10 mouse cellular contexts compared by ENCODE assay signal in the genomic region with DNA sequence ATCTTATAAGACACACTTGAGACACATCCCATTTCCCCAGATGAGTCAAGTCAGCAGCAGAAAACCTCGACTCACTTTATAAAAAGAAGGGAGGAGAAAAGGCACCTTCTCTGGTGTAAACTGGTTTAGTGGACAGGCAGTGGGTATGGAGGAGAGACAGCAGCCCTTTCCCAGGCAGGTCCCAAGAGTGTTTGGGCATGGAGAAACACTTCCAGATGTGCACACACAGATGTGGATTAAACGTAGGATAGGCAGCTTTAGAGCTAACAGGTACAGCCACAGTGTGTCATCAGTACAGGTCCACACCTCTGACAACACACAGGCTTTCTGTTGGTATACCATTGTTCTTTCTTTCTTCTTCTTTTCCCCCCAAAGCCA. TPM values are rescaled to one million over a fixed set of nuclear protein-coding genes. Genes with fewer than 3 reads are reported as not detected.
DNase-seq lines count a peak whose midpoint lies in the region; ATAC-seq lines count a peak whose summit lies in the region.
"Had no signal": no experiment of that assay in that cellular context is flagged by ENCODE, and none has a peak within 500 bp of the region (broad histone marks: within the 10 kb centered on the region; RNA-seq: fewer than 3 reads in every experiment).

No protein-coding gene starts in this region.

- H3K4me1 ChIP-seq in forebrain, embryonic 14.5 days (ENCODE audit: control insufficient read depth, insufficient read depth, low read length) = peaks cover 29% of the 10 kb centered on the region
- peaks cover 45% of the 10 kb centered on the region for H3K4me1 ChIP-seq in limb, embryonic 12.5 days (replicated peaks)
- H3K4me1 ChIP-seq in neural tube, embryonic 11.5 days (ENCODE audit: control insufficient read depth, insufficient read depth, low read length) = peaks cover 12% of the 10 kb centered on the region

- 0 out of 2 replicates have a peak overlapping the region, but pooled peaks have one; percentile 31 for H3K4me3 ChIP-seq in forebrain, embryonic 14.5 days (ENCODE audit: low read depth, low read length)
- H3K4me3 ChIP-seq in limb, embryonic 12.5 days (replicated peaks) = no peak overlapping the region
- no peak overlapping the region for H3K4me3 ChIP-seq in neural tube, embryonic 11.5 days (ENCODE audit: low read depth, low read length)
- H3K4me3 ChIP-seq: erythroblast, embryonic 14.5 days had no signal

- DNase-seq in frontal cortex, postnatal 14 days (ENCODE audit: low spot score in 2 of 2) = no peak
- no peak for DNase-seq in forebrain, embryonic 14.5 days (ENCODE audit: low spot score)
- peak; percentile 29 for DNase-seq in neural tube, embryonic 11.5 days (ENCODE audit: low spot score)
- DNase-seq in natural killer cell, adult 2 months (ENCODE audit: low spot score in 2 of 2) = no peak
- DNase-seq in left cerebral cortex, adult 11 months (ENCODE audit: low spot score) = no peak
- DNase-seq in lung, adult 18-20 months = no peak
- DNase-seq: left cerebral cortex, postnatal 4 days had no signal

- H3K27ac ChIP-seq in forebrain, embryonic 14.5 days (ENCODE audit: low read depth, low read length) = peak overlapping the region; percentile 81
- H3K27ac ChIP-seq in limb, embryonic 12.5 days = 0 out of 2 replicates have a peak overlapping the region, but pooled peaks have one; percentile 17
- H3K27ac ChIP-seq in neural tube, embryonic 11.5 days (ENCODE audit: low read depth, low read length) = peak overlapping the region; percentile 60; the same call in 1 of the 2 replicates

- no peaks in the 10 kb centered on the region for H3K36me3 ChIP-seq in forebrain, embryonic 14.5 days (ENCODE audit: control insufficient read depth, insufficient read depth, low read length)
- no peaks in the 10 kb centered on the region for H3K36me3 ChIP-seq in limb, embryonic 12.5 days
- no peaks in the 10 kb centered on the region for H3K36me3 ChIP-seq in neural tube, embryonic 11.5 days (ENCODE audit: control insufficient read depth, insufficient read depth, low read length)

- WGBS in forebrain, embryonic 14.5 days = 58% methylated on average over 2 of the region's 2 CpGs
- WGBS in limb, embryonic 12.5 days = 21% methylated on average over 2 of the region's 2 CpGs
- WGBS in neural tube, embryonic 11.5 days = 47% methylated on average over 2 of the region's 2 CpGs

- H3K9me3 ChIP-seq in forebrain, embryonic 14.5 days (replicated peaks; ENCODE audit: control insufficient read depth, low read length) = no peaks in the 10 kb centered on the region
- peaks cover 4% of the 10 kb centered on the region; the same call in 1 of the 2 replicates for H3K9me3 ChIP-seq in limb, embryonic 12.5 days
- H3K9me3 ChIP-seq in neural tube, embryonic 11.5 days (ENCODE audit: control insufficient read depth, low read length) = no peaks in the 10 kb centered on the region

- 0 out of 2 replicates have a peak, but pooled peaks have one; percentile 0 for ATAC-seq in frontal cortex, adult (ENCODE audit: low TSS enrichment)
- ATAC-seq in forebrain, embryonic 14.5 days = no peak; the same call in 1 of the 2 replicates
- ATAC-seq in limb, embryonic 12.5 days (ENCODE audit: insufficient number of reproducible peaks, insufficient read depth, low FRiP score, low TSS enrichment, low read depth) = peak; percentile 34; the same call in 1 of the 2 replicates
- no peak for ATAC-seq in neural tube, embryonic 11.5 days (ENCODE audit: insufficient read depth, low FRiP score, low TSS enrichment)

- H3K9ac ChIP-seq in forebrain, embryonic 14.5 days (ENCODE audit: low read length) = peak overlapping the region; percentile 50; the same call in 1 of the 2 replicates
- no peak overlapping the region for H3K9ac ChIP-seq in limb, embryonic 12.5 days (replicated peaks)
- H3K9ac ChIP-seq in neural tube, embryonic 11.5 days (ENCODE audit: low read length) = 0 out of 2 replicates have a peak overlapping the region, but pooled peaks have one; percentile 6

- peaks cover 3% of the 10 kb centered on the region; the same call in 1 of the 2 replicates for H3K27me3 ChIP-seq in forebrain, embryonic 14.5 days (replicated peaks; ENCODE audit: control insufficient read depth, insufficient read depth, low read length)
- no peaks in the 10 kb centered on the region for H3K27me3 ChIP-seq in limb, embryonic 12.5 days
- H3K27me3 ChIP-seq in neural tube, embryonic 11.5 days (ENCODE audit: control insufficient read depth, insufficient read depth, low read length) = no peaks in the 10 kb centered on the region

- peak overlapping the region; percentile 59 for H3K4me2 ChIP-seq in forebrain, embryonic 14.5 days (ENCODE audit: low read length)
- peak overlapping the region; percentile 47; the same call in 1 of the 2 replicates for H3K4me2 ChIP-seq in limb, embryonic 12.5 days
- H3K4me2 ChIP-seq in neural tube, embryonic 11.5 days (ENCODE audit: low read depth) = no peak overlapping the region; the same call in 1 of the 2 replicates

RNA-seq across cellular contexts. Expression of gene Scml4, which starts 0.4 kb away (rescaled TPM):
- 4.9 and 9.0 TPM in 2 replicates for polyA plus RNA-seq in forebrain, embryonic 14.5 days (2014; fragmentation: Nextera tagmentation; extraction: Ambion mirVana)
- 0.33 and 0.89 TPM in 2 replicates for polyA plus RNA-seq in limb, embryonic 12.5 days (2016; fragmentation: Nextera tagmentation; extraction: Ambion mirVana)
- 1.7 and 3.7 TPM in 2 replicates for polyA plus RNA-seq in neural tube, embryonic 11.5 days (2014; fragmentation: Nextera tagmentation; extraction: Ambion mirVana)
- polyA plus RNA-seq: erythroblast, embryonic 14.5 days had no signal

Comparison
In these comparisons a context has a peak if more than half of its experiments do, and no peak if none do; other contexts are left out.
1. ATAC-seq: peak in frontal cortex, adult (single experiment) and limb, embryonic 12.5 days (single experiment); none in forebrain, embryonic 14.5 days (single experiment) and neural tube, embryonic 11.5 days (single experiment).
2. H3K27ac ChIP-seq: peak in every context shown above with its lines; median percentile 81 in forebrain, embryonic 14.5 days; 60 in neural tube, embryonic 11.5 days; 17 in limb, embryonic 12.5 days.